Mouse (Mus musculus) lung, embryonic 16.5 days (tissue): Measurements from ENCODE around the gene Arid1b. TPM values are rescaled to one million over a fixed set of nuclear protein-coding genes. Genes with fewer than 3 reads are reported as not detected.
A peak's percentile ranks its signal among the peaks of the same experiment; 100 is the strongest.

Experiments
- ATAC-seq: fragments of 200-750 bp; cut with Nextera tagmentation; 2 replicates; pipeline ENCODE4 v1.8.0; 2017; ENCODE audit warnings: low read depth, mild to moderate bottlenecking, moderate library complexity
- H3K27ac ChIP-seq: fragments of 300-500 bp; sonication (generic); 2 replicates; pipeline ENCODE4 v1.5.1; 2014; ENCODE audit warnings: mild to moderate bottlenecking, control low read depth, low read length
- H3K27me3 ChIP-seq: fragments of 300-500 bp; sonication (generic); 2 replicates; pipeline ENCODE4 v1.6.1; 2014; ENCODE audit warnings: low read depth, low read length, mixed read lengths; ENCODE audit not compliant: control insufficient read depth, insufficient read depth
- H3K36me3 ChIP-seq: fragments of 300-500 bp; sonication (generic); 2 replicates; pipeline ENCODE4 v1.6.1; 2014; ENCODE audit warnings: low read length; ENCODE audit not compliant: control insufficient read depth, insufficient read depth
- H3K4me1 ChIP-seq: fragments of 300-500 bp; sonication (generic); replicated peaks from 2 replicates; pipeline ENCODE4 v1.6.1; 2014; ENCODE audit warnings: low read length, mixed read lengths; ENCODE audit not compliant: control insufficient read depth, insufficient read depth
- H3K4me2 ChIP-seq: fragments of 300-500 bp; sonication (generic); 2 replicates; pipeline ENCODE4 v1.6.1; 2014; ENCODE audit warnings: low read depth, low read length, control low read depth
- H3K4me3 ChIP-seq: fragments of 300-500 bp; sonication (generic); 2 replicates; pipeline ENCODE4 v1.5.1; 2014; ENCODE audit warnings: mild to moderate bottlenecking, low read length, control low read depth
- H3K9ac ChIP-seq: fragments of 300-500 bp; sonication (generic); 2 replicates; pipeline ENCODE4 v1.6.1; 2014; ENCODE audit warnings: low read length, control low read depth
- H3K9me3 ChIP-seq: fragments of 300-500 bp; sonication (generic); 2 replicates; pipeline ENCODE4 v1.6.1; 2016; ENCODE audit warnings: low read length; ENCODE audit not compliant: control insufficient read depth
- WGBS: fragments of 180-500 bp; shearing (Covaris S2); extraction: QIAGEN DNeasy Blood & Tissue Kit; methylation state at CpG from one replicate; pipeline ENCODE4 v1.1.7; 2014; 5-methylcytosine and 5-hydroxymethylcytosine counted together
- polyA plus RNA-seq: library from polyadenylated mRNA; unstranded; fragments of >200 nt; fragmentation: Nextera tagmentation; extraction: Ambion mirVana; gene quantifications from 2 replicates; pipeline ENCODE4 v1.2.1, GENCODE M21; 2015

The Arid1b gene
- polyA plus RNA-seq, 1 experiment from 2014 or later: 10.2 TPM

GRCm38 (mm10) chr17:5293653-5294584, 299.8 kb downstream of the Arid1b start:
- Histone ChIP-seq H3K9ac (no peak overlapping the region), H3K4me1 (peaks cover 17% of the 10 kb centered on the region), H3K27ac (no peak overlapping the region; the same call in 1 of the 2 replicates), H3K4me3 (no peak overlapping the region), H3K27me3 (no peaks in the 10 kb centered on the region), H3K36me3 (peaks cover 9% of the 10 kb centered on the region), H3K9me3 (no peaks in the 10 kb centered on the region), H3K4me2 (no peak overlapping the region)
- WGBS: 58% methylated on average over 9 of the region's 9 CpGs
- ATAC-seq: peak; percentile 32; the same call in 1 of the 2 replicates

GRCm38 (mm10) chr17:5295086-5295947, 301.2 kb downstream of the Arid1b start:
- no peaks in the 10 kb centered on the region for H3K27me3 ChIP-seq
- peak overlapping the region; percentile 65 for H3K27ac ChIP-seq
- H3K4me1 ChIP-seq: peaks cover 21% of the 10 kb centered on the region
- ATAC-seq: peak; percentile 32; the same call in 1 of the 2 replicates
- H3K36me3 ChIP-seq: peaks cover 9% of the 10 kb centered on the region
- H3K4me3 ChIP-seq: no peak overlapping the region
- no peak overlapping the region for H3K9ac ChIP-seq
- H3K4me2 ChIP-seq: no peak overlapping the region
- WGBS: 58% methylated on average over 19 of the region's 19 CpGs
- no peaks in the 10 kb centered on the region for H3K9me3 ChIP-seq

- H3K9me3 ChIP-seq: no peaks in the 10 kb centered on the region
- H3K4me2 ChIP-seq: no peak overlapping the region
- no peak overlapping the region for H3K27ac ChIP-seq
- no peak overlapping the region for H3K4me3 ChIP-seq
- no peak overlapping the region for H3K9ac ChIP-seq
- 79% methylated on average over 7 of the region's 7 CpGs for WGBS
- H3K36me3 ChIP-seq: peaks cover 6% of the 10 kb centered on the region
- peak; percentile 24; the same call in 1 of the 2 replicates for ATAC-seq
- H3K27me3 ChIP-seq: no peaks in the 10 kb centered on the region
- peaks cover 21% of the 10 kb centered on the region for H3K4me1 ChIP-seq
Observed at GRCm38 (mm10) chr17:5295948-5296262, 301.8 kb downstream of the Arid1b start.

GRCm38 (mm10) chr17:5297491-5297890, 303.4 kb downstream of the Arid1b start:
- ATAC-seq: no peak
- no peak overlapping the region for H3K27ac ChIP-seq
- H3K27me3 ChIP-seq: no peaks in the 10 kb centered on the region
- no peaks in the 10 kb centered on the region for H3K36me3 ChIP-seq
- H3K9ac ChIP-seq: no peak overlapping the region
- H3K4me2 ChIP-seq: no peak overlapping the region
- no peaks in the 10 kb centered on the region for H3K9me3 ChIP-seq
- no peak overlapping the region for H3K4me3 ChIP-seq
- WGBS: 92% methylated on average over 4 of the region's 4 CpGs
- peaks cover 21% of the 10 kb centered on the region for H3K4me1 ChIP-seq

GRCm38 (mm10) chr17:5297984-5298383, 303.9 kb downstream of the Arid1b start:
- 0 out of 2 replicates have a peak, but pooled peaks cover under 1% of the 10 kb centered on the region for H3K36me3 ChIP-seq
- no peak overlapping the region for H3K4me2 ChIP-seq
- no peak overlapping the region for H3K4me3 ChIP-seq
- ATAC-seq: no peak
- peaks cover 21% of the 10 kb centered on the region for H3K4me1 ChIP-seq
- H3K27me3 ChIP-seq: no peaks in the 10 kb centered on the region
- H3K9me3 ChIP-seq: no peaks in the 10 kb centered on the region
- no peak overlapping the region for H3K9ac ChIP-seq
- no peak overlapping the region for H3K27ac ChIP-seq
- WGBS: 77% methylated on average over 10 of the region's 10 CpGs

- no peak overlapping the region for H3K27ac ChIP-seq
Observed at GRCm38 (mm10) chr17:5298891-5299559, 304.9 kb downstream of the Arid1b start.

GRCm38 (mm10) chr17:5302971-5303746, 309.0 kb downstream of the Arid1b start:
- 75% methylated on average over 11 of the region's 11 CpGs for WGBS
- no peak overlapping the region for H3K4me3 ChIP-seq
- H3K4me1 ChIP-seq: peaks cover 9% of the 10 kb centered on the region
- H3K4me2 ChIP-seq: no peak overlapping the region
- H3K9ac ChIP-seq: no peak overlapping the region
- H3K27me3 ChIP-seq: no peaks in the 10 kb centered on the region
- H3K27ac ChIP-seq: no peak overlapping the region
- 0 out of 2 replicates have a peak, but pooled peaks cover 8% of the 10 kb centered on the region for H3K36me3 ChIP-seq
- no peaks in the 10 kb centered on the region for H3K9me3 ChIP-seq
- no peak for ATAC-seq

More at GRCm38 (mm10) chr17:5298891-5299559, 304.9 kb downstream of the Arid1b start:
- 0 out of 2 replicates have a peak, but pooled peaks cover 3% of the 10 kb centered on the region for H3K36me3 ChIP-seq
- no peak overlapping the region for H3K4me2 ChIP-seq
- H3K9ac ChIP-seq: no peak overlapping the region
- no peak overlapping the region for H3K4me3 ChIP-seq
- H3K27me3 ChIP-seq: no peaks in the 10 kb centered on the region
- no peak for ATAC-seq
- 64% methylated on average over 5 of the region's 5 CpGs for WGBS
- no peaks in the 10 kb centered on the region for H3K9me3 ChIP-seq
- peaks cover 21% of the 10 kb centered on the region for H3K4me1 ChIP-seq

GRCm38 (mm10) chr17:5305783-5306477, 311.8 kb downstream of the Arid1b start:
- no peaks in the 10 kb centered on the region for H3K27me3 ChIP-seq
- no peak for ATAC-seq
- H3K9me3 ChIP-seq: no peaks in the 10 kb centered on the region
- H3K9ac ChIP-seq: no peak overlapping the region
- no peak overlapping the region for H3K27ac ChIP-seq
- 51% methylated on average over 10 of the region's 10 CpGs for WGBS
- H3K4me2 ChIP-seq: no peak overlapping the region
- peaks cover 12% of the 10 kb centered on the region for H3K4me1 ChIP-seq
- 0 out of 2 replicates have a peak, but pooled peaks cover 8% of the 10 kb centered on the region for H3K36me3 ChIP-seq
- no peak overlapping the region for H3K4me3 ChIP-seq
